Mouse (Mus musculus) hematopoietic stem cell, adult 5-6 weeks (primary cell): ENCODE data around the gene Scgb1b24. TPM values are rescaled to one million over a fixed set of nuclear protein-coding genes. Genes with fewer than 3 reads are reported as not detected.

Source experiments
- ATAC-seq, 2 experiments: fragments of 125-278 bp in 1 of 2; replicated peaks in 1 of 2; 2 replicates each; pipeline ENCODE4 v1.8.0; 2016 to 2017; ENCODE audit warnings: inconsistent platforms in 2 of 2, mild to moderate bottlenecking in 2 of 2, moderate number of reproducible peaks in 2 of 2, low read depth in 1 of 2, moderate TSS enrichment in 1 of 2; ENCODE audit not compliant: low FRiP score in 2 of 2, poor library complexity in 2 of 2, severe bottlenecking in 2 of 2, insufficient read depth in 1 of 2, low TSS enrichment in 1 of 2
- total RNA-seq: library from RNA; stranded (forward); fragments of 172-1452, 232-1000 nt; gene quantifications from 2 replicates; pipeline ENCODE4 v1.2.3, GENCODE M21; 2017

The Scgb1b24 gene
- total RNA-seq = not detected in 2 replicates

- no peak for ATAC-seq
Measured at GRCm38 (mm10) chr7:33743499-33743898, at the start of gene Scgb1b24. TSS of gene Scgb1b24 (plus strand) at chr7:33743799.

- ATAC-seq = no peak
Measured at GRCm38 (mm10) chr7:33739212-33739611, 4.4 kb upstream of the Scgb1b24 start, which contains the start of gene Scgb2b24. TSS of gene Scgb2b24 (minus strand) at chr7:33739312.

Other genes with a start within 250 kb of the Scgb1b24 start
- not detected in 2 replicates for gene Scgb2b21, start 223.3 kb upstream of the Scgb1b24 start, total RNA-seq
- not detected in 2 replicates for gene Scgb2b24, start 4.5 kb upstream of the Scgb1b24 start, total RNA-seq
- gene Scgb2b26, start 201.2 kb downstream of the Scgb1b24 start, total RNA-seq = not detected in 2 replicates